Mouse (Mus musculus) NIH3T3 (cell line): ENCODE results near the gene Oxct2a.
A peak's percentile ranks its signal among the peaks of the same experiment; 100 is the strongest.
"Not testable (repeated sequence)": the region's sequence is repeated elsewhere in the genome, so short reads cannot be mapped to it uniquely, and the experiment has no call there.

Source experiments
- DNase-seq: peaks from one replicate; pipeline ENCODE4 v3.0.0-alpha.2; 2012; ENCODE audit warnings: low read depth

Oxct2a gene

GRCm38 (mm10) chr4:123323534-123323933 is at the start of gene Oxct2a:
Gene Oxct2a (minus strand): TSS chr4:123323634.
- no peak for DNase-seq

- DNase-seq = no peak
These were observed 40.1 kb upstream of the Oxct2a start for GRCm38 (mm10) chr4:123363555-123363954.

- no peak for DNase-seq
These were observed 37.3 kb upstream of the Oxct2a start for GRCm38 (mm10) chr4:123360771-123361170.

GRCm38 (mm10) chr4:123358613-123359012 is 35.2 kb upstream of the Oxct2a start:
- no peak for DNase-seq

GRCm38 (mm10) chr4:123355941-123356340 is 32.5 kb upstream of the Oxct2a start:
- no peak for DNase-seq

GRCm38 (mm10) chr4:123353271-123353877 is 29.9 kb upstream of the Oxct2a start:
- no peak for DNase-seq

GRCm38 (mm10) chr4:123343471-123343789 is 20.0 kb upstream of the Oxct2a start:
- DNase-seq = no peak

GRCm38 (mm10) chr4:123342642-123343470 is 19.4 kb upstream of the Oxct2a start, which contains the start of gene Bmp8a:
Gene Bmp8a (minus strand): TSS chr4:123343252.
- DNase-seq = no peak

GRCm38 (mm10) chr4:123342091-123342641 is 18.7 kb upstream of the Oxct2a start:
- DNase-seq = no peak

- peak; percentile 86 for DNase-seq
These were observed 16.8 kb upstream of the Oxct2a start for GRCm38 (mm10) chr4:123340232-123340631.

- DNase-seq = peak; percentile 53
These were observed 14.3 kb upstream of the Oxct2a start for GRCm38 (mm10) chr4:123337693-123338092.

GRCm38 (mm10) chr4:123335796-123336585 is 12.6 kb upstream of the Oxct2a start:
- DNase-seq = no peak

GRCm38 (mm10) chr4:123335244-123335643 is 11.8 kb upstream of the Oxct2a start:
- DNase-seq = not testable (repeated sequence)

GRCm38 (mm10) chr4:123334177-123334576 is 10.7 kb upstream of the Oxct2a start:
- peak; percentile 37 for DNase-seq

GRCm38 (mm10) chr4:123333151-123333550 is 9.7 kb upstream of the Oxct2a start:
- no peak for DNase-seq

- not testable (repeated sequence) for DNase-seq
These were observed 8.5 kb upstream of the Oxct2a start for GRCm38 (mm10) chr4:123331961-123332360.

- no peak for DNase-seq
These were observed 7.9 kb upstream of the Oxct2a start for GRCm38 (mm10) chr4:123331326-123331725.

GRCm38 (mm10) chr4:123328946-123329345 is 5.5 kb upstream of the Oxct2a start:
- DNase-seq = no peak

- DNase-seq = no peak
These were observed 4.2 kb upstream of the Oxct2a start for GRCm38 (mm10) chr4:123327630-123328029.

- no peak for DNase-seq
These were observed 2.7 kb upstream of the Oxct2a start for GRCm38 (mm10) chr4:123326087-123326486.

GRCm38 (mm10) chr4:123322910-123323309 is 524 bp downstream of the Oxct2a start:
- DNase-seq = not testable (repeated sequence)

GRCm38 (mm10) chr4:123314497-123314896 is 8.9 kb downstream of the Oxct2a start:
- DNase-seq = no peak
